Comparison of ENCODE assay signal across 18 mouse cellular contexts in the genomic region with DNA sequence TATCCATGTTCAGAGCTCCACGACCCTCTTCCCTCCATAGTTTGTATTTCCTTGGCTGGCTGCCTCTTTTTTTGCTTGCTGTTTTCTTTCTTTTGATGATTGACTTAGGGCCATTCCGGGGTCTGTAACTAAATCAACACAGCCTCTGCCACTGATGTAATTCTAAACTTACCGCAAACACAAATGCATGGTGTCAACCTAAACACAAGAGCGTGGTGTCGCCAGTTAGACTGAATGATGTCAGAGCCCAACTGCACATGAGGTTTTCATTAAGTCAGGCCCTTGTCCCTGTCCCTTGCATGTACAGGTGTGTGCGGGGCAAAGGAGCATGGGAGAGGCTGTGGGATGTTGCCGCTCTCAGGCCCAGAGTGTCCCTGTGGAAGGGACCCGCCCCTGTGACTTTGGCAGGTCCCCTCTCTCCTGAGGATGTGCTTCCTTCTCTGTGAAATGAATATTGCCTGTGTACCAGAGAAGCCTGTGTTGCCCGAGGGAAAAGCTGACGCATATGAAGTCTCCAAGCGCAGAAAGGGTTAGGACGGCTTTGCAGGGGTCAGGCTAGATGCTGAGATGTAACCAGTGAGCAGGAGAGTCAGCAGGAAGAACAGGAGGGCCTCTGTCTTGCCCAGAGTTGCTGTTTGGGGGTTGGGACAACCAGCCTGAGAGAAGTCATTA. TPM values are rescaled to one million over a fixed set of nuclear protein-coding genes. Genes with fewer than 3 reads are reported as not detected.
DNase-seq lines count a peak whose midpoint lies in the region; ATAC-seq and TF ChIP-seq lines count a peak whose summit lies in the region.
"Had no signal": no experiment of that assay in that cellular context is flagged by ENCODE, and none has a peak within 500 bp of the region (broad histone marks: within the 10 kb centered on the region; RNA-seq: fewer than 3 reads in every experiment).

No protein-coding gene starts in this region.

- H3K4me2 ChIP-seq in heart, embryonic 11.5 days, result no peak overlapping the region
- no peak overlapping the region for H3K4me2 ChIP-seq in limb, embryonic 11.5 days (ENCODE audit: low read depth, severe bottlenecking)
- H3K4me2 ChIP-seq: forebrain, embryonic 15.5 days; lung, embryonic 15.5 days had no signal

- no peaks in the 10 kb centered on the region for H3K36me3 ChIP-seq in heart, embryonic 11.5 days (ENCODE audit: control insufficient read depth, insufficient read depth, low read length)
- no peaks in the 10 kb centered on the region for H3K36me3 ChIP-seq in limb, embryonic 11.5 days (ENCODE audit: control insufficient read depth, insufficient read depth, low read length)
- H3K36me3 ChIP-seq: forebrain, embryonic 15.5 days; lung, embryonic 15.5 days had no signal

- no peaks in the 10 kb centered on the region for H3K27me3 ChIP-seq in heart, embryonic 11.5 days (ENCODE audit: control insufficient read depth, insufficient read depth, low read length)
- no peaks in the 10 kb centered on the region for H3K27me3 ChIP-seq in limb, embryonic 11.5 days (ENCODE audit: control insufficient read depth, insufficient read depth, low read length)
- H3K27me3 ChIP-seq: forebrain, embryonic 15.5 days had no signal

- H3K4me3 ChIP-seq in heart, embryonic 11.5 days (ENCODE audit: low read depth, low read length), result no peak overlapping the region
- H3K4me3 ChIP-seq in layer of hippocampus, adult 2 months, result no peak overlapping the region
- no peak overlapping the region for H3K4me3 ChIP-seq in limb, embryonic 11.5 days (ENCODE audit: low read depth, low read length)
- H3K4me3 ChIP-seq: forebrain, embryonic 15.5 days; heart, adult 2 months; lung, embryonic 15.5 days had no signal

- TF ChIP-seq CTCF in layer of hippocampus, adult 2 months (conservative IDR thresholded peaks at IDR 0.05), result no peak

- H3K9me3 ChIP-seq in heart, embryonic 11.5 days (replicated peaks; ENCODE audit: control insufficient read depth, low read length), result no peaks in the 10 kb centered on the region
- no peaks in the 10 kb centered on the region for H3K9me3 ChIP-seq in limb, embryonic 11.5 days (ENCODE audit: control insufficient read depth, low read length)
- H3K9me3 ChIP-seq: forebrain, embryonic 15.5 days; lung, embryonic 15.5 days had no signal

- no peak for ATAC-seq in heart, embryonic 11.5 days (replicated peaks; ENCODE audit: insufficient number of reproducible peaks, low FRiP score, low TSS enrichment)
- ATAC-seq in limb, embryonic 11.5 days (ENCODE audit: insufficient number of reproducible peaks, low FRiP score, low TSS enrichment, low read depth), result no peak
- ATAC-seq: activated CD4-positive, CD25-positive, alpha-beta regulatory T cell, adult 4 months; forebrain, embryonic 15.5 days; inflammation-experienced regulatory T-cells, adult 6 months had no signal

- no peak overlapping the region for H3K9ac ChIP-seq in heart, embryonic 11.5 days (ENCODE audit: low read depth, low read length)
- H3K9ac ChIP-seq in limb, embryonic 11.5 days (ENCODE audit: low read length), result no peak overlapping the region
- H3K9ac ChIP-seq: forebrain, embryonic 15.5 days; lung, embryonic 15.5 days had no signal

- 54% methylated on average over 12 of the region's 12 CpGs for WGBS in heart, embryonic 11.5 days (ENCODE audit: insufficient replicate concordance)
- WGBS in limb, embryonic 11.5 days, result 43% methylated on average over 12 of the region's 12 CpGs

- H3K27ac ChIP-seq in heart, embryonic 11.5 days (ENCODE audit: low read depth, low read length), result no peak overlapping the region
- 0 out of 2 replicates have a peak overlapping the region, but pooled peaks have one; percentile 5 for H3K27ac ChIP-seq in layer of hippocampus, adult 2 months
- no peak overlapping the region for H3K27ac ChIP-seq in limb, embryonic 11.5 days (replicated peaks; ENCODE audit: low read depth, low read length)
- H3K27ac ChIP-seq: forebrain, embryonic 15.5 days; heart, adult 2 months; lung, embryonic 15.5 days had no signal

- DNase-seq in heart, adult 11 months, result peak; percentile 92
- no peak for DNase-seq in layer of hippocampus, adult 2 months (ENCODE audit: low spot score in 2 of 2)
- DNase-seq in layer of hippocampus, adult 9-10 months (ENCODE audit: low spot score), result no peak
- DNase-seq in embryo, embryonic 9.5 days (ENCODE audit: extremely low spot score), result peak; percentile 40
- peak; percentile 40 for DNase-seq in limb, embryonic 11.5 days (ENCODE audit: low spot score)
- DNase-seq in right cerebral cortex, postnatal 25 days, result no peak
- DNase-seq in frontal cortex, adult 2 months (ENCODE audit: extremely low spot score in 1 of 2, low spot score in 1 of 2), result no peak
- DNase-seq: cerebellum, postnatal 14 days; heart, adult 2 months; kidney, postnatal 4 days; layer of hippocampus, postnatal 36 days; left cerebral cortex, postnatal 4 days; thymus, postnatal 4 days had no signal

- H3K4me1 ChIP-seq in heart, embryonic 11.5 days (ENCODE audit: control insufficient read depth, insufficient read depth, low read length), result peaks cover 16% of the 10 kb centered on the region
- H3K4me1 ChIP-seq in limb, embryonic 11.5 days (ENCODE audit: control insufficient read depth, insufficient read depth, low read length), result peaks cover 17% of the 10 kb centered on the region
- H3K4me1 ChIP-seq: forebrain, embryonic 15.5 days had no signal

RNA-seq across cellular contexts. Expression of gene Rhou, which starts 46.8 kb away (rescaled TPM):
- 15.9 and 17.3 TPM in 2 replicates for polyA plus RNA-seq in heart, embryonic 11.5 days (2014; fragmentation: Nextera tagmentation; extraction: Ambion mirVana)
- total RNA-seq in layer of hippocampus, adult 2 months (2021), result 10 to 100 TPM; 43.9 to 44.7 TPM
- 8.6 and 10.1 TPM in 2 replicates for polyA plus RNA-seq in limb, embryonic 11.5 days (2014; fragmentation: Nextera tagmentation; extraction: Ambion mirVana)
- 20.6 and 26.2 TPM in 2 replicates for polyA plus RNA-seq in frontal cortex, adult 2 months (2012; rRNA removed)
- polyA plus RNA-seq: activated CD4-positive, CD25-positive, alpha-beta regulatory T cell, adult 4 months; inflammation-experienced regulatory T-cells, adult 6 months had no signal

Comparison
In these comparisons a context has a peak if more than half of its experiments do, and no peak if none do; other contexts are left out.
1. DNase-seq: peak in heart, adult 11 months (single experiment), embryo, embryonic 9.5 days (single experiment) and limb, embryonic 11.5 days (single experiment); none in layer of hippocampus, adult 2 months (0 of 2), layer of hippocampus, adult 9-10 months (single experiment), right cerebral cortex, postnatal 25 days (single experiment) and frontal cortex, adult 2 months (0 of 2).